Mouse (Mus musculus) thymus, postnatal 0 days (tissue): ENCODE results near the gene Olfr283. TPM values are rescaled to one million over a fixed set of nuclear protein-coding genes. Genes with fewer than 3 reads are reported as not detected.

Experiments used
- polyA plus RNA-seq: library from polyadenylated mRNA; unstranded; fragments of >200 nt; fragmentation: Nextera tagmentation; extraction: Ambion mirVana; gene quantifications from 2 replicates; pipeline ENCODE4 v1.2.1, GENCODE M21; 2015

Gene Olfr283
- polyA plus RNA-seq, 1 experiment from 2014 or later, result not detected

Other genes with a start within 250 kb of the Olfr283 start
- 43.2 and 43.6 TPM in 2 replicates for gene Asb8, start 215.3 kb downstream of the Olfr283 start, polyA plus RNA-seq
- 0.25 and 0.30 TPM in 2 replicates for gene Ccdc184, start 213.8 kb downstream of the Olfr283 start, polyA plus RNA-seq
- gene Olfr288, start 185.4 kb downstream of the Olfr283 start, polyA plus RNA-seq, result not detected in 2 replicates
- gene Gm44579, start 160.0 kb downstream of the Olfr283 start, polyA plus RNA-seq, result not detected in 2 replicates
- not detected in 2 replicates for gene Olfr287, start 159.9 kb downstream of the Olfr283 start, polyA plus RNA-seq
- gene Olfr286, start 146.5 kb downstream of the Olfr283 start, polyA plus RNA-seq, result not detected in 2 replicates
- not detected in 2 replicates for gene H1fnt, start 123.7 kb downstream of the Olfr283 start, polyA plus RNA-seq
- gene Zfp641, start 84.8 kb downstream of the Olfr283 start, polyA plus RNA-seq, result 0.40 and 0.46 TPM in 2 replicates
- gene Olfr285, start 63.6 kb downstream of the Olfr283 start, polyA plus RNA-seq, result not detected in 2 replicates
- gene Olfr284, start 40.0 kb downstream of the Olfr283 start, polyA plus RNA-seq, result not detected in 2 replicates
- not detected in 2 replicates for gene Olfr282, start 50.3 kb upstream of the Olfr283 start, polyA plus RNA-seq
- not detected in 2 replicates for gene Olfr281, start 71.6 kb upstream of the Olfr283 start, polyA plus RNA-seq
- gene OR5BS1P, start 89.0 kb upstream of the Olfr283 start, polyA plus RNA-seq, result 0.03 TPM in 1 of 2 replicates, not detected in the other
- gene Lalba, start 101.8 kb upstream of the Olfr283 start, polyA plus RNA-seq, result 0.18 TPM in 1 of 2 replicates, not detected in the other
- gene Olfr279, start 111.5 kb upstream of the Olfr283 start, polyA plus RNA-seq, result not detected in 2 replicates
- 98.8 and 108 TPM in 2 replicates for gene Kansl2, start 153.3 kb upstream of the Olfr283 start, polyA plus RNA-seq
- 51.1 and 55.8 TPM in 2 replicates for gene Ccnt1, start 190.0 kb upstream of the Olfr283 start, polyA plus RNA-seq
- gene 4930415O20Rik, start 190.1 kb upstream of the Olfr283 start, polyA plus RNA-seq, result not detected in 2 replicates
- gene Adcy6, start 229.1 kb upstream of the Olfr283 start, polyA plus RNA-seq, result 12.6 and 17.0 TPM in 2 replicates
- gene Cacnb3, start 249.9 kb upstream of the Olfr283 start, polyA plus RNA-seq, result 8.5 and 9.6 TPM in 2 replicates